Mouse (Mus musculus): ENCODE data around the gene Agtpbp1.

- no peak for TF ChIP-seq POLR2A (IDR thresholded peaks at IDR 0.05; ENCODE audit: low read depth, low read length)
- TF ChIP-seq CTCF (IDR thresholded peaks at IDR 0.05; ENCODE audit: extremely low read depth, insufficient read length, insufficient replicate concordance, low read depth, low read length) = no peak
Measured at GRCm38 (mm10) chr13:59499374-59499773, 85.7 kb downstream of the Agtpbp1 start.
